Mouse (Mus musculus): ENCODE results near the gene Cenpv. TPM values are rescaled to one million over a fixed set of nuclear protein-coding genes. Genes with fewer than 3 reads are reported as not detected.

Cenpv gene
- polyA plus RNA-seq, 1 experiment from 2014 or later: 25.4 TPM

DNA sequence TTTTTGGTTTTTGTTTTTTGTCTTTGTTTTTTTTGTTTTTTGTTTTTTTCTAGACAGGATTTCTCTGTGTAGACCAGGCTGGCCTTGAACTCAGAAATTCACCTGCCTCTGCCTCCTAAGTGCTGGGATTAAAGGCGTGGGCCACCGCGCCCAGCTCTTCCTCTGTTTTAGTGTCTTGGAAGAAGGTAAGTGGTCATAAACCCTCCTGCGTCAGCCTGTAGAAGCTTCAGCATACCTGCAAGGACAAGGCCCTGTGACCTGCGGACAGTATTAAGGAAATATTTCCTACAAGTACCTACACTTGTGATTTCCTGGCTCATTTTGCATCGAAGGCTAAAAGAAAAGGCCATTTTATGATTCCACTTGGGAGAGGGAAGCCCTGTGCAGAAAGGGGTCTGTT is 45.4 kb downstream of the Cenpv start:
- no peak overlapping the region for H3K4me3 ChIP-seq
- no peak overlapping the region; the same call in 1 of the 2 replicates for H3K27ac ChIP-seq (replicated peaks)
- no peak for DNase-seq (ENCODE audit: low spot score)
- WGBS: 93% methylated on average over 6 of the region's 6 CpGs
- H3K27me3 ChIP-seq (replicated peaks; ENCODE audit: low read depth, poor library complexity, severe bottlenecking): no peaks in the 10 kb centered on the region
- no peaks in the 10 kb centered on the region for H3K36me3 ChIP-seq (replicated peaks)
- no peaks in the 10 kb centered on the region for H3K9me3 ChIP-seq
- H3K4me1 ChIP-seq: peaks cover 21% of the 10 kb centered on the region

- Histone ChIP-seq H3K27ac (replicated peaks) (no peak overlapping the region), H3K4me3 (no peak overlapping the region), H3K9me3 (no peaks in the 10 kb centered on the region), H3K4me1 (no peaks in the 10 kb centered on the region), H3K27me3 (replicated peaks; ENCODE audit: low read depth, poor library complexity, severe bottlenecking) (no peaks in the 10 kb centered on the region), H3K36me3 (replicated peaks) (no peaks in the 10 kb centered on the region)
- DNase-seq (ENCODE audit: low spot score): no peak
- 96% methylated on average over 10 of the region's 10 CpGs for WGBS
Observed at GRCm38 (mm10) chr11:62487540-62488350, 51.3 kb downstream of the Cenpv start.

DNA sequence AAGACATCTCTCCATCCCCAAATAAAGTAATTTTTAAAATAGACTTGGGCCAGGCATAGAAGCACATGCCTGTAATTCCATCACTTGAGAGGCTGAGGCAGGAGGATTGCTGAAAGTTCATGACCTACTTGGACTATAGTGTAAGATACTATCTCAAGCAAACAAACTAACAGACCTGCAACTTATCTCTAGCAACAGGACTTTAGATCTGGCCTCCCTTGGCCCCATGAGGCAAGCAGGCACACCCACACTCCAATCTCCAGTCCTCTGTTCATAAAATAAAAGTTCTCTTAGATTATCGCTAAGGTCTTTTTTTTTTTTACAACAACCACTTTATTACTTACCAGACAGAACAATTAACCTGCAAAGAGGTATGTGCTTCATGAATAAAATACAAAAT is 52.1 kb downstream of the Cenpv start:
- H3K27me3 ChIP-seq (replicated peaks; ENCODE audit: low read depth, poor library complexity, severe bottlenecking): no peaks in the 10 kb centered on the region
- H3K9me3 ChIP-seq: no peaks in the 10 kb centered on the region
- no peak overlapping the region for H3K27ac ChIP-seq (replicated peaks)
- no peak overlapping the region for H3K4me3 ChIP-seq
- H3K4me1 ChIP-seq: no peaks in the 10 kb centered on the region
- H3K36me3 ChIP-seq (replicated peaks): no peaks in the 10 kb centered on the region
- DNase-seq (ENCODE audit: low spot score): no peak
- WGBS: 98% methylated on average over 1 of the region's 1 CpGs

GRCm38 (mm10) chr11:62479581-62479980 is 59.5 kb downstream of the Cenpv start:
- Histone ChIP-seq H3K9me3 (no peaks in the 10 kb centered on the region), H3K4me3 (no peak overlapping the region), H3K36me3 (replicated peaks) (no peaks in the 10 kb centered on the region), H3K4me1 (no peaks in the 10 kb centered on the region), H3K27ac (replicated peaks) (no peak overlapping the region), H3K27me3 (replicated peaks; ENCODE audit: low read depth, poor library complexity, severe bottlenecking) (no peaks in the 10 kb centered on the region)
- DNase-seq (ENCODE audit: low spot score): no peak
- 88% methylated on average over 5 of the region's 5 CpGs for WGBS

GRCm38 (mm10) chr11:62478931-62479330 is 60.1 kb downstream of the Cenpv start:
- Histone ChIP-seq H3K27me3 (replicated peaks; ENCODE audit: low read depth, poor library complexity, severe bottlenecking) (no peaks in the 10 kb centered on the region), H3K36me3 (replicated peaks) (no peaks in the 10 kb centered on the region), H3K4me3 (no peak overlapping the region), H3K4me1 (no peaks in the 10 kb centered on the region), H3K27ac (replicated peaks) (no peak overlapping the region), H3K9me3 (no peaks in the 10 kb centered on the region)
- no peak for DNase-seq (ENCODE audit: low spot score)
- 74% methylated on average over 6 of the region's 6 CpGs for WGBS

DNA sequence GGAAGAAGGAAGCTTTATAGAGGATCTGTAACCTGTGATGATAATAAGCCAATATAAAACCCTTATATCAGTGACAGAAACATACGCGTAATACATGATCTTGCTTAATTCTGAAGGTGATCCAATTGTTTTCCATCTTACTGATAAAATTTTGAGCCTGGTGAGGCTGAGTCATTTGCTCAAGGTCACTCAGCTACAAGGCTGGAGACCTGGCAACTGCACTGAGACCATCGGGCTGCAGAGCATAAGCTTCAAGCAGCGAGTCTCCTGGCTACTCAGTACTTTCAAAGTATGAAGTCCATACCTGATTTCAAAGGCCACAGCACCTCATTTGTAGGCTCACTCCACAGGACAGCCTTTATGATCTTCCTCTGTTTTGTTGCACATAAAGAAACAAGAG is 62.9 kb downstream of the Cenpv start:
- Histone ChIP-seq H3K27ac (replicated peaks) (no peak overlapping the region), H3K36me3 (replicated peaks) (no peaks in the 10 kb centered on the region), H3K4me1 (no peaks in the 10 kb centered on the region), H3K27me3 (replicated peaks; ENCODE audit: low read depth, poor library complexity, severe bottlenecking) (no peaks in the 10 kb centered on the region), H3K4me3 (no peak overlapping the region), H3K9me3 (no peaks in the 10 kb centered on the region)
- DNase-seq (ENCODE audit: low spot score): no peak
- 96% methylated on average over 4 of the region's 4 CpGs for WGBS

Other genes starting within 250 kb of the Cenpv start
- gene Pigl, start 80.8 kb downstream of the Cenpv start, polyA plus RNA-seq (2016; fragmentation: Nextera tagmentation; extraction: Ambion mirVana): 14.7 and 15.9 TPM in 2 replicates
- 137 and 144 TPM in 2 replicates for gene Ncor1, start 80.7 kb downstream of the Cenpv start, polyA plus RNA-seq (2016; fragmentation: Nextera tagmentation; extraction: Ambion mirVana)
- gene Ubb, start 11.9 kb upstream of the Cenpv start, polyA plus RNA-seq (2016; fragmentation: Nextera tagmentation; extraction: Ambion mirVana): 3,487 and 3,558 TPM in 2 replicates
- 2.6 and 3.8 TPM in 2 replicates for gene Trpv2, start 35.2 kb upstream of the Cenpv start, polyA plus RNA-seq (2016; fragmentation: Nextera tagmentation; extraction: Ambion mirVana)
- gene Lrrc75a, start 109.3 kb upstream of the Cenpv start, polyA plus RNA-seq (2016; fragmentation: Nextera tagmentation; extraction: Ambion mirVana): 11.2 and 12.9 TPM in 2 replicates
- 41.9 and 44.2 TPM in 2 replicates for gene Mmgt2, start 109.4 kb upstream of the Cenpv start, polyA plus RNA-seq (2016; fragmentation: Nextera tagmentation; extraction: Ambion mirVana)
- gene Zfp287, start 192.6 kb upstream of the Cenpv start, polyA plus RNA-seq (2016; fragmentation: Nextera tagmentation; extraction: Ambion mirVana): 13.0 and 14.3 TPM in 2 replicates
- not detected in 2 replicates for gene Gm10428, start 213.8 kb upstream of the Cenpv start, polyA plus RNA-seq (2016; fragmentation: Nextera tagmentation; extraction: Ambion mirVana)

Measured in embryonic facial prominence, embryonic 10.5 days (tissue).